Mouse (Mus musculus) lung, postnatal 25 days (tissue): ENCODE data around the gene Plekhg6.

ENCODE experiments used
- DNase-seq: peaks from one replicate; pipeline ENCODE4 v3.0.0; 2022; ENCODE audit warnings: low spot score

The Plekhg6 gene

GRCm38 (mm10) chr6:125323547-125323946, 57.0 kb downstream of the Plekhg6 start:
- DNase-seq = no peak

- peak; percentile 74 for DNase-seq
These were observed 57.8 kb downstream of the Plekhg6 start for GRCm38 (mm10) chr6:125322794-125323193.

- peak; percentile 89 for DNase-seq
These were observed 59.3 kb downstream of the Plekhg6 start for GRCm38 (mm10) chr6:125321114-125321855.

GRCm38 (mm10) chr6:125320323-125320722, 60.3 kb downstream of the Plekhg6 start, which contains the start of gene Scnn1a:
Gene Scnn1a, plus strand, starts transcription at chr6:125320659.
- peak; percentile 89 for DNase-seq

GRCm38 (mm10) chr6:125319919-125320296, 60.7 kb downstream of the Plekhg6 start:
- DNase-seq = no peak

- peak; percentile 91 for DNase-seq
These were observed 61.3 kb downstream of the Plekhg6 start for GRCm38 (mm10) chr6:125318981-125319918.

GRCm38 (mm10) chr6:125317077-125317476, 63.5 kb downstream of the Plekhg6 start:
- DNase-seq = no peak

GRCm38 (mm10) chr6:125314746-125315145, 65.8 kb downstream of the Plekhg6 start:
- DNase-seq = no peak

- DNase-seq = no peak
These were observed 66.4 kb downstream of the Plekhg6 start for GRCm38 (mm10) chr6:125314231-125314563.

- DNase-seq = peak; percentile 91
These were observed 66.9 kb downstream of the Plekhg6 start, which contains the start of gene Ltbr for GRCm38 (mm10) chr6:125313546-125314230. Gene Ltbr, minus strand, starts transcription at chr6:125313885.
